Mouse (Mus musculus) layer of hippocampus, postnatal 25 days (tissue): ENCODE measurements around the gene Gm813. TPM values are rescaled to one million over a fixed set of nuclear protein-coding genes. Genes with fewer than 3 reads are reported as not detected.

ENCODE experiments used
- DNase-seq, 2 experiments: peaks; one replicate each; pipeline ENCODE4 v3.0.0; 2022; ENCODE audit warnings: mixed read lengths in 2 of 2, low spot score in 1 of 2; ENCODE audit errors: extremely low spot score in 1 of 2
- total RNA-seq, 2 experiments: library from RNA; stranded (reverse); gene quantifications; 2 replicates each; pipeline ENCODE4 v1.2.3; 2021

Gm813 gene
- total RNA-seq, 2 experiments from 2014 or later = not detected

DNA sequence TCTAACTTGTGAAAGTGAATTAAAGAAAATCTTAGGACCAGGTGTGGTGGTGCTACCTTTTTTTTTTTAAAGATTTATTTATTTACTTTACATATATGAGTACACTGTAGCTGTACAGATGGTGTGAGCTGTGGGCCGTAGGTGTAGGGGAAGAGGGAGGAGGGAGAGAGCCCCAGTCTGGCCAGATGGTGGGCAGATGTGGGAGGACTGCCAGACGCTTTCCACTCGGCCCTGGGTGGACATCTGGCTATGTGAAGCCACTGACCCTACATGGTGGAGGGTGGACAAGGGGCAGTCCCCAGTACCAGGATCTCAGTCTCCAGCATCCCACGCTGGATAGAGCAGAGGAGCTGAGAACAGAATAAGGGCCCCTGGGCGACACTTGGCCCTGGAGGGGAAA is 9.7 kb downstream of the Gm813 start:
- no peak for DNase-seq

- no peak for DNase-seq
Measured at GRCm38 (mm10) chr16:58604680-58605079, 12.1 kb downstream of the Gm813 start.

GRCm38 (mm10) chr16:58603831-58604230 is 12.9 kb downstream of the Gm813 start:
- no peak for DNase-seq

DNA sequence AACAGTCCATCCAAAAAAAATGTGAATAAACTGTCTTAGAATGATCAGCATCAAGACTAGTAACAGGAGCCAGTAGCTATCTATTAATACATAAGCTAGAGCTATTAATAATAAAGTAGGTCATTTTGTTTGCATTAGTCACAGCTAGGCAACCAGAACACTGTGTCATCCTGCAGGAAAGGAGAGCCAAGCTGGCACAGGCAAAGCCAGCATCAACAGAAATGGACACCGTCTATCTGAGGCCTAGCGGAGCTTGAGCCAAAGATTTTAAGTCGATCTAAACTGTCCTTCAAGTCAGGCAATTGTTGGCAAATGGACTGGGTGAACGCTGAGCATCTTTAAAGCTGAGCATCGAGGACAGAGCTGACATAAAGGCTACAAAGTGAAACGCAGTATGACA is 15.9 kb downstream of the Gm813 start:
- no peak for DNase-seq

DNA sequence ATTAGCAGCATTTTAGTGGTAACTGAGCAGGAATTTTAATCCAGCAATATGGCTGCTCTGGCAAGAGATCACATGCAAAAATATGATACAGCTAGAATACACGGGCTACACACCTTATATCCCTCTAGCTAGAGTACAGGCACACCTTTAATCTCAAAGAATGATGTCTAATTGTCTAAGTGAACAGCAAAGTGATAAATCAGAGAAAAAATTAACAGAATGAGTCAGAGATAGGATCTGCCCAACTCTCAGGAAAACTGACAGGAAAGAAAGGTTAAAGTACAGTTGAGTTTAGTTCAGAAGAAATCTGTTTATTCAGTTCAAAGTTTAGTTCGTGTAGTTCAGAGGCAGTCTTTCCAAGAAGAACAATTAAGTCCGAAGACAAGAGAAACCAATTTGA is 25.5 kb downstream of the Gm813 start:
- no peak for DNase-seq

DNA sequence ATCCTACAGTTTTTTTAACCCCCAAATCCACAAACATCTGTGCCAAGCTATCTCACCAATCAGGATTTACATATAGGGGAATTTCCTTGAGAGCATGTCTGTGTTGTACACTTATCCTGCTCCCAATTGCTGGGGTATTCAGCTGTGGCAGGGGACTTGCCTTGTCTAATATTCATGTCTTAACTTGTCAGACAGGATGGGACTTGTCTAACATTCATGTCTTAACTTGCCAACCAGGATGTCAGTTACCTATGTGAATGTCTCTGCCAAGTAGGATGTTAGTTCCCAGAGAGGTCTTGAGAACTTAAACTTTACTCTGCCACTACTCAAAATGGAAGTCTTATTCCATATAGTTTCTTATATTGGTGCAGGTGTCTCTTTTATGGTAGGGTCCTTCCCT is 27.3 kb downstream of the Gm813 start:
- DNase-seq = no peak

GRCm38 (mm10) chr16:58573949-58574722 is 42.6 kb downstream of the Gm813 start:
- no peak for DNase-seq

- DNase-seq = no peak
Measured at GRCm38 (mm10) chr16:58570694-58571264, 46.0 kb downstream of the Gm813 start.

Other genes starting within 250 kb of the Gm813 start
- 10 to 100 TPM; 12.6 to 12.9 TPM for gene Dcbld2, start 208.5 kb downstream of the Gm813 start, total RNA-seq
- 10 to 100 TPM in 1 of 2 experiments, 1 to 10 TPM in 1; 9.9 to 15.9 TPM for gene St3gal6, start 92.7 kb downstream of the Gm813 start, total RNA-seq
- gene E330017A01Rik, start 21.8 kb upstream of the Gm813 start, total RNA-seq = not detected
- gene Cpox, start 53.3 kb upstream of the Gm813 start, total RNA-seq = 10 to 100 TPM; 52.1 to 53.7 TPM
- not detected for gene Gpr15, start 102.1 kb upstream of the Gm813 start, total RNA-seq
- gene Cldnd1, start 110.9 kb upstream of the Gm813 start, total RNA-seq = 100 to 1,000 TPM in 1 of 2 experiments, 10 to 100 TPM in 1; 82.0 to 100 TPM
- not detected for gene Olfr172, start 146.2 kb upstream of the Gm813 start, total RNA-seq
- gene Olfr173, start 183.3 kb upstream of the Gm813 start, total RNA-seq = not detected
- gene Olfr175-ps1, start 209.8 kb upstream of the Gm813 start, total RNA-seq = not detected